Mouse (Mus musculus): ENCODE results near the gene Zdhhc22. TPM values are rescaled to one million over a fixed set of nuclear protein-coding genes. Genes with fewer than 3 reads are reported as not detected.

Gene Zdhhc22
- polyA plus RNA-seq, 1 experiment from 2014 or later, result 2.3 TPM

GRCm38 (mm10) chr12:87000840-87001176 lies 10.6 kb upstream of the Zdhhc22 start:
- no peak for DNase-seq (ENCODE audit: low spot score)
- H3K4me3 ChIP-seq (ENCODE audit: low read depth, low read length), result no peak overlapping the region
- H3K4me2 ChIP-seq (ENCODE audit: low read depth, low read length), result no peak overlapping the region
- H3K27me3 ChIP-seq (replicated peaks; ENCODE audit: control insufficient read depth, insufficient read depth, low read length), result no peaks in the 10 kb centered on the region
- no peak overlapping the region for H3K27ac ChIP-seq (replicated peaks; ENCODE audit: low read depth, low read length)
- H3K9ac ChIP-seq (ENCODE audit: low read depth, low read length), result no peak overlapping the region
- H3K4me1 ChIP-seq (ENCODE audit: control insufficient read depth, insufficient read depth, low read length), result no peaks in the 10 kb centered on the region
- 40% methylated on average over 6 of the region's 6 CpGs for WGBS
- no peaks in the 10 kb centered on the region for H3K36me3 ChIP-seq (ENCODE audit: control insufficient read depth, insufficient read depth, low read length)
- no peak for ATAC-seq (ENCODE audit: low read depth)
- no peaks in the 10 kb centered on the region for H3K9me3 ChIP-seq (ENCODE audit: control insufficient read depth, low read length)

GRCm38 (mm10) chr12:87000151-87000839 lies 10.1 kb upstream of the Zdhhc22 start:
- H3K4me1 ChIP-seq (ENCODE audit: control insufficient read depth, insufficient read depth, low read length), result no peaks in the 10 kb centered on the region
- no peak overlapping the region for H3K27ac ChIP-seq (replicated peaks; ENCODE audit: low read depth, low read length)
- WGBS, result 52% methylated on average over 5 of the region's 5 CpGs
- H3K4me2 ChIP-seq (ENCODE audit: low read depth, low read length), result no peak overlapping the region
- H3K9me3 ChIP-seq (ENCODE audit: control insufficient read depth, low read length), result no peaks in the 10 kb centered on the region
- no peak overlapping the region for H3K4me3 ChIP-seq (ENCODE audit: low read depth, low read length)
- DNase-seq (ENCODE audit: low spot score), result peak; percentile 54
- no peak for ATAC-seq (ENCODE audit: low read depth)
- no peak overlapping the region for H3K9ac ChIP-seq (ENCODE audit: low read depth, low read length)
- no peaks in the 10 kb centered on the region for H3K36me3 ChIP-seq (ENCODE audit: control insufficient read depth, insufficient read depth, low read length)
- H3K27me3 ChIP-seq (replicated peaks; ENCODE audit: control insufficient read depth, insufficient read depth, low read length), result no peaks in the 10 kb centered on the region

GRCm38 (mm10) chr12:86999283-86999820 lies 9.1 kb upstream of the Zdhhc22 start:
- 70% methylated on average over 10 of the region's 10 CpGs for WGBS
- Histone ChIP-seq H3K9ac (ENCODE audit: low read depth, low read length) (no peak overlapping the region), H3K9me3 (ENCODE audit: control insufficient read depth, low read length) (no peaks in the 10 kb centered on the region), H3K27ac (replicated peaks; ENCODE audit: low read depth, low read length) (no peak overlapping the region), H3K36me3 (ENCODE audit: control insufficient read depth, insufficient read depth, low read length) (no peaks in the 10 kb centered on the region), H3K4me3 (ENCODE audit: low read depth, low read length) (no peak overlapping the region), H3K4me2 (ENCODE audit: low read depth, low read length) (no peak overlapping the region), H3K27me3 (replicated peaks; ENCODE audit: control insufficient read depth, insufficient read depth, low read length) (no peaks in the 10 kb centered on the region), H3K4me1 (ENCODE audit: control insufficient read depth, insufficient read depth, low read length) (no peaks in the 10 kb centered on the region)
- DNase-seq (ENCODE audit: low spot score) (no peak), ATAC-seq (ENCODE audit: low read depth) (no peak)

- Histone ChIP-seq H3K4me3 (ENCODE audit: low read depth, low read length) (no peak overlapping the region), H3K4me2 (ENCODE audit: low read depth, low read length) (no peak overlapping the region), H3K27me3 (replicated peaks; ENCODE audit: control insufficient read depth, insufficient read depth, low read length) (no peaks in the 10 kb centered on the region), H3K9me3 (ENCODE audit: control insufficient read depth, low read length) (no peaks in the 10 kb centered on the region), H3K4me1 (ENCODE audit: control insufficient read depth, insufficient read depth, low read length) (no peaks in the 10 kb centered on the region), H3K27ac (replicated peaks; ENCODE audit: low read depth, low read length) (no peak overlapping the region), H3K36me3 (ENCODE audit: control insufficient read depth, insufficient read depth, low read length) (no peaks in the 10 kb centered on the region), H3K9ac (ENCODE audit: low read depth, low read length) (no peak overlapping the region)
- 85% methylated on average over 4 of the region's 4 CpGs for WGBS
- DNase-seq (ENCODE audit: low spot score), result no peak
- no peak for ATAC-seq (ENCODE audit: low read depth)
Measured at GRCm38 (mm10) chr12:86998699-86999098, 8.5 kb upstream of the Zdhhc22 start.

- Histone ChIP-seq H3K36me3 (ENCODE audit: control insufficient read depth, insufficient read depth, low read length) (no peaks in the 10 kb centered on the region), H3K27me3 (replicated peaks; ENCODE audit: control insufficient read depth, insufficient read depth, low read length) (peaks cover 12% of the 10 kb centered on the region), H3K4me1 (ENCODE audit: control insufficient read depth, insufficient read depth, low read length) (no peaks in the 10 kb centered on the region), H3K4me2 (ENCODE audit: low read depth, low read length) (no peak overlapping the region), H3K9ac (ENCODE audit: low read depth, low read length) (no peak overlapping the region), H3K27ac (replicated peaks; ENCODE audit: low read depth, low read length) (no peak overlapping the region), H3K4me3 (ENCODE audit: low read depth, low read length) (no peak overlapping the region), H3K9me3 (ENCODE audit: control insufficient read depth, low read length) (no peaks in the 10 kb centered on the region)
- ATAC-seq (ENCODE audit: low read depth) (no peak), DNase-seq (ENCODE audit: low spot score) (no peak)
- 73% methylated on average over 6 of the region's 6 CpGs for WGBS
Measured at GRCm38 (mm10) chr12:86995931-86996330, 5.7 kb upstream of the Zdhhc22 start.

- Histone ChIP-seq H3K9me3 (ENCODE audit: control insufficient read depth, low read length) (no peaks in the 10 kb centered on the region), H3K27ac (replicated peaks; ENCODE audit: low read depth, low read length) (no peak overlapping the region), H3K36me3 (ENCODE audit: control insufficient read depth, insufficient read depth, low read length) (no peaks in the 10 kb centered on the region), H3K4me1 (ENCODE audit: control insufficient read depth, insufficient read depth, low read length) (0 out of 2 replicates have a peak, but pooled peaks cover 5% of the 10 kb centered on the region), H3K9ac (ENCODE audit: low read depth, low read length) (no peak overlapping the region), H3K4me2 (ENCODE audit: low read depth, low read length) (no peak overlapping the region), H3K4me3 (ENCODE audit: low read depth, low read length) (no peak overlapping the region), H3K27me3 (replicated peaks; ENCODE audit: control insufficient read depth, insufficient read depth, low read length) (peaks cover 24% of the 10 kb centered on the region)
- ATAC-seq (ENCODE audit: low read depth), result no peak
- DNase-seq (ENCODE audit: low spot score), result no peak
- WGBS, result 50% methylated on average over 3 of the region's 3 CpGs
Measured at GRCm38 (mm10) chr12:86994776-86995175, 4.5 kb upstream of the Zdhhc22 start.

- DNase-seq (ENCODE audit: low spot score), result peak; percentile 27
- Histone ChIP-seq H3K9me3 (ENCODE audit: control insufficient read depth, low read length) (no peaks in the 10 kb centered on the region), H3K27ac (replicated peaks; ENCODE audit: low read depth, low read length) (no peak overlapping the region), H3K4me2 (ENCODE audit: low read depth, low read length) (no peak overlapping the region), H3K27me3 (replicated peaks; ENCODE audit: control insufficient read depth, insufficient read depth, low read length) (peaks cover 30% of the 10 kb centered on the region), H3K4me3 (ENCODE audit: low read depth, low read length) (no peak overlapping the region), H3K4me1 (ENCODE audit: control insufficient read depth, insufficient read depth, low read length) (peaks cover 8% of the 10 kb centered on the region; the same call in 1 of the 2 replicates), H3K36me3 (ENCODE audit: control insufficient read depth, insufficient read depth, low read length) (no peaks in the 10 kb centered on the region), H3K9ac (ENCODE audit: low read depth, low read length) (no peak overlapping the region)
- 43% methylated on average over 4 of the region's 4 CpGs for WGBS
- no peak for ATAC-seq (ENCODE audit: low read depth)
Measured at GRCm38 (mm10) chr12:86994166-86994565, 3.9 kb upstream of the Zdhhc22 start.

GRCm38 (mm10) chr12:86990755-86991110 lies 503 bp upstream of the Zdhhc22 start:
- H3K27ac ChIP-seq (replicated peaks; ENCODE audit: low read depth, low read length), result no peak overlapping the region
- H3K4me3 ChIP-seq (ENCODE audit: low read depth, low read length), result no peak overlapping the region
- no peak overlapping the region for H3K9ac ChIP-seq (ENCODE audit: low read depth, low read length)
- no peaks in the 10 kb centered on the region for H3K9me3 ChIP-seq (ENCODE audit: control insufficient read depth, low read length)
- no peaks in the 10 kb centered on the region for H3K36me3 ChIP-seq (ENCODE audit: control insufficient read depth, insufficient read depth, low read length)
- ATAC-seq (ENCODE audit: low read depth) (no peak), DNase-seq (ENCODE audit: low spot score) (no peak)
- peaks cover 50% of the 10 kb centered on the region for H3K27me3 ChIP-seq (replicated peaks; ENCODE audit: control insufficient read depth, insufficient read depth, low read length)
- 43% methylated on average over 2 of the region's 2 CpGs for WGBS
- peaks cover 8% of the 10 kb centered on the region; the same call in 1 of the 2 replicates for H3K4me1 ChIP-seq (ENCODE audit: control insufficient read depth, insufficient read depth, low read length)
- peak overlapping the region; percentile 47; the same call in 1 of the 2 replicates for H3K4me2 ChIP-seq (ENCODE audit: low read depth, low read length)

GRCm38 (mm10) chr12:86989378-86989777 lies 852 bp downstream of the Zdhhc22 start:
- peaks cover 55% of the 10 kb centered on the region for H3K27me3 ChIP-seq (replicated peaks; ENCODE audit: control insufficient read depth, insufficient read depth, low read length)
- H3K9me3 ChIP-seq (ENCODE audit: control insufficient read depth, low read length), result no peaks in the 10 kb centered on the region
- 5% methylated on average over 15 of the region's 15 CpGs for WGBS
- H3K9ac ChIP-seq (ENCODE audit: low read depth, low read length), result no peak overlapping the region
- H3K27ac ChIP-seq (replicated peaks; ENCODE audit: low read depth, low read length), result no peak overlapping the region
- no peak for ATAC-seq (ENCODE audit: low read depth)
- DNase-seq (ENCODE audit: low spot score), result no peak
- peaks cover 8% of the 10 kb centered on the region; the same call in 1 of the 2 replicates for H3K4me1 ChIP-seq (ENCODE audit: control insufficient read depth, insufficient read depth, low read length)
- H3K4me2 ChIP-seq (ENCODE audit: low read depth, low read length), result peak overlapping the region; percentile 47; the same call in 1 of the 2 replicates
- H3K4me3 ChIP-seq (ENCODE audit: low read depth, low read length), result peak overlapping the region; percentile 22
- no peaks in the 10 kb centered on the region for H3K36me3 ChIP-seq (ENCODE audit: control insufficient read depth, insufficient read depth, low read length)

All from embryonic facial prominence, embryonic 14.5 days (tissue).